Mouse (Mus musculus): Measurements from ENCODE around the gene B4galt4.

GRCm38 (mm10) chr16:38771145-38771544 lies 29.1 kb downstream of the B4galt4 start:
- TF ChIP-seq MAFK (IDR thresholded peaks at IDR 0.05; ENCODE audit: insufficient read depth, low read depth, low read length) (no peak), CHD2 (IDR thresholded peaks at IDR 0.05; ENCODE audit: low read depth, low read length) (no peak), HCFC1 (IDR thresholded peaks at IDR 0.05; ENCODE audit: borderline replicate concordance, insufficient read depth, low read length) (no peak)

All from ES-E14 (cell line).